Mouse (Mus musculus): ENCODE results near the gene Gabbr1. TPM values are rescaled to one million over a fixed set of nuclear protein-coding genes. Genes with fewer than 3 reads are reported as not detected.
"Not testable (repeated sequence)": the region's sequence is repeated elsewhere in the genome, so short reads cannot be mapped to it uniquely, and the experiment has no call there.

Gabbr1 gene
- 39.6 and 46.0 TPM in 2 replicates for total RNA-seq (2021)
- long read RNA-seq, transcript Gabbr1-209 (4 exons, 1,595 nt): major isoform, 7 of 8 reads
- long read RNA-seq, partial matches to known transcripts: 1 of 8 reads
- long read RNA-seq, other reads (novel, unspliced or antisense): 0 of 8 reads

- DNase-seq: peak; percentile 86
Measured at GRCm38 (mm10) chr17:37045611-37046311, at the start of gene Gabbr1. Gabbr1 (plus strand) TSS chr17:37045966.

DNA sequence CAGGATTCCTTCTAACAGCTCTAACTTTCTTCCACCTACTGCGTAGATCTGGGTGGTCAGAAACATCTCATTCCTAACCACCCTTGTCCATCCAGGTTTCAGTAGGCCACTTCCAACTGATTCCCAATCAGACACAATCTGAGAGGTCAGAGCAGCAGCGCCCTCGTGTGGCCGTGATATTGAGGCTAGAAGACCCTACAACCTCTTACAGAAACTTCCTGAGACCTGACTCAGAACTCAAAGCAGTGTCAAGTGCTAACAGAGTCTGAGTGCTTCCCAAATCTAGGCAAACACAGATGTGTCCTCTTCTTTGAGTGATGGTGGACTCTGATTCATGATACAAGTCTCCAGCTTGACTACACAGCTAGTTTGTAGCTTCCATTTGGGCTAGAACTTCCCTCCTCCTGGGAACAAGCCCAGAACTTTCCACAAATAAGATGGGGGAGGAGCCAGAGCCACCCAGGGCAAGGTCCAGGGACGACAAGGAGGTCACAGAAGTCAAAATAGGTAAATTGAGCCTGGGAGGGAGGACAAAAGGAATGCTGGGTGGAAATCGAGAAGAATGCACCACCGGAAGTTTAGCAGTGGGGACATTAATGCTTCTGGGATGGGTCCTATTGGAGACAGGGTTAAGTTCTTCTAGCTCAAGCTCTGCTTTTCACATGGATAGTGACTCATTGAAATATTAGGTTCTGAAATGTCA, 48.6 kb upstream of the Gabbr1 start:
- DNase-seq: peak; percentile 84

- no peak for DNase-seq
Measured at GRCm38 (mm10) chr17:36998477-36998876, 47.3 kb upstream of the Gabbr1 start.

DNA sequence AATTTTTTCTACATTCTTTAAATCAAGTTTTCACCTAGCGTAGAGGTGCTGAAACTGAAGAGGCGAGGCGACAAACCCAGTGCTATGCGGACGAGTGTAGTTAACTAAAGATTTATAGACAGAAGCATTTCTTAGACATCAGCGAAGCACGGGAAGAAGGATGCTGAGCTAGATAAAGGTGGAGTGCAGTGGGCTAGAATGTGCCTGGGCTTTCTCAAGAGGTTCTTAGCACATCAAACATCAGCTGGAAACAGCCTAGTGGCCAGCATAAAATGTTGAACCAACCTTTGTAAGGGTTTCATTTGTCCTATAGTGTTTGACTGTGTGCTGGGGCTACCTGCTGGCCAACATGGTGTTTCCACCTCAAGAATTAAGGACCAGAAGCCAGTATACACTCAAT, 44.9 kb upstream of the Gabbr1 start, which contains the start of gene Zfp57:
Zfp57 (plus strand) TSS at position 301 of the 400 bp plus-strand sequence.
- DNase-seq: no peak

DNA sequence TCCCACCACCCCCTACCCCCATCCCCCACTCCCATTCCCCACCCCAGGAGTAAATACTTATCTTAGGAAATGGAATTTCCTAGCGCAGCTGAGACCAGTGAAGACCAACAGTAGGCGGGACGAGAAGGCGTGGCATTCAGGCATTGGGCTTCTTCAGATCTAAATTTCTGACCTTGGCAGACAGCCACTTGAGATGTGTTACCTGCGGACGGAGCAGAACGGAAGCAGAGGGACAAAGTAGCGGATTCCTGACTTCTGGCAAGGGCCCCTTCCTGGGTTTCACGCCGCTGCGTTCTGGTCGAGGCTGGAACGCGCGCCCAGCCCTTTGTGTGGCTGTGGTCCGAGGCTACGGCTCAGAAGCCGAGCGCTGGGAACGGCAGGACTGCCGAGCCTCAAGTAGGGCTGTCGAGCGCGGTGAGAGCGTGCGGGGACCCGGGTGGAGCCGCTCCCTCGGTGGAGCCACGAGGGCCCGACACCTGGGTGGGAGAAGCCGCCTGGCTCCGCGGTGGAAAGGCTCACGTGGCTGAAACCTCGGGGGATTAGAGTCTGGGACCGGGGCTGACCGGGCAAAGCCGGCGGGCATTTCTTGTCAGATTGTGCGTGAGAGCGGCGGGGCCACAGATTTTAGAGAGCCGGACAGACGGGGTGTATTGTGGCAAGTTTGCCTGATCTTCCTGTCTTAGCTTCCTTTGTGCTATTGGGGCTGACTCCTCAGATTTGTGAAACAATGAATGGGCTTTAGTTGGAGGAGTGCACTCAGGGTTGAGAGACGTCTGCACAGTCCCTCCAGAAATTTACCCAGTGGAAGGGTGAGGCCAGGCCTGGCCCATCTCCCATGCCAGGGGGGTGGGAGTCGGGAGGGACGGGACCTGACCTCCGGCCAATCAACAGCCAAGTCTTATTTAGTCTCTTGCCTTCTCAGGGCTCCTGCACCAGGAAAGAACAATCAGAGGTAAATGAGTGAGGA, 43.1 kb upstream of the Gabbr1 start:
- peak; percentile 17 for DNase-seq

DNA sequence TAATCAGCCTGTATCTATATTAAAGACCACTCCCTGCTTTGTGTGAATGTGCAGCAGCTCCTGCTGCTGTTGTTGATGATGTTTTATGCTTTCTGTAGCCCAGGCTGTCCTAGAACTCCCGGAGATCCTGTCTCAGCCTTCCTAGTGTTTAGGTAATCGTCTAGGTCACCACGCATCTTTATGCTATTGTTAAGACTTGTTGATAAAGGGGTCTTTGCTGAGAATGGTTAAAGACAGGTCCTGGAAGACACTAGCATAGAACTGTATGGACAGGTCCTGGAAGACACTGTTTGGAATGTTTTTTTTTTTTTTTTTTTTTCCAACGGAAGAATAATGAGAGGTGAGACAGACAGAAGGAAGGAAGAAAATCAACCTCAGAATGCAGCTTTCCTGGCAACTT, 42.4 kb upstream of the Gabbr1 start:
- no peak for DNase-seq

DNA sequence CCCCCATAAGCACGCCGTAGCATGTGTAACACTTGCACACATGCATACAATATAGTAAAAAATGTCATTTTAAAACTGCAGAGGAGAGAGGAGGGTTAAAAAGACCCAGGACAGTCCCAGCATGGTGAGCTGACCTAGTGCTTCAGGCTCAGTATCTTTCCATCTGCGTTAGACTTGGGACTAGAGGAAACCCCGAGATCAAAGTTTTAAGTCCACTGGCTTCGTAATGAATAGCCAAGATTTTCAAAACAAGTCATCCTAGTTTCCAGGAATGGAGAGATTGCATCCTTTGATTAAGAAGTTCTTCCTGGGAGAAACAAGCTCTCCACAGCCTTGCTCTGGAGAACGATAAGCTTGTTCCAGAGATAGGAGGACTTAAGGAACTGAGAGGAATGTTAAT, 37.6 kb upstream of the Gabbr1 start:
- DNase-seq: no peak

DNA sequence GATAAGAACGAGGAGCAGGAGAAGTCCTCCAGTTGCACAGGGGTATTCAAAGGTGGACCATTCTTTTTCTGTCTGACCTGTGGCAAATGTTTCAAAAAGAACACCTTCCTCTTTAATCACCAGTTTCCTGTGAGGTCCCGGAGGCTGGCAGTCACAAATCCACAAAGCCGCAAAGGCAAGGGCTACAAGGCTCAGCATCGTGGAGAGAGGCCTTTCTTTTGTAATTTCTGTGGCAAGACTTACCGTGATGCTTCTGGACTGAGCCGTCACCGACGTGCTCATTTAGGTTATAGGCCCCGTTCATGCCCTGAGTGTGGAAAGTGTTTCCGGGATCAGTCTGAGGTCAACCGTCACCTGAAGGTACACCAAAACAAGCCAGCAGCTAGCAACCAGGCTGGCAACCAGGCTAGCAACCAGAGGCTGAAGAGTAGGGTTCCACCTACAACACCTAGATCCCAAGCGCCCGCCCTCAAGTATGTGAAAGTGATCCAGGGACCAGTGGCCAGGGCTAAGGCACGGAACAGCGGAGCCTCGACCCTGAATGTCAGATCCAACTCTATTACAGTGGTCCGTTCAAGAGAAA, 36.2 kb upstream of the Gabbr1 start:
- no peak for DNase-seq

DNA sequence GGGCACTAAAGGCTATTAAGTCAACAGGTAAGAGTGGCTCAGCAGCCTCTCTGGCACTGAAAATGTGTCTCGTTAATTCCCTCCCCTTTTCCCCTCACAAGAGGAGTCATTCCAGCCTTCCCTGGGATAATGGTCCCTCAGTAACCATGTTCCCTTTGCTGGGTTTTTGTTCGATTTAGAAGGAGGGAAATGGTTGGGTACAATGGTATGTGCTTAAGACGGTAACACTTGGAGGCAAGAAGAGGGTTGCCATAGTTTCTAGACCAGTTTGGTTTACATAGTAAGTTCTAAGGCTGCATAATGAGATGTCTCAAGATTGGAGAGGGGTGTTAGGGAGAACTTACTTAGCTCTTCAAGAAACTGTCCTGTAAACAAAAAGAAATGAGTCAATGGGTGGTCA, 34.0 kb upstream of the Gabbr1 start:
- no peak for DNase-seq

DNA sequence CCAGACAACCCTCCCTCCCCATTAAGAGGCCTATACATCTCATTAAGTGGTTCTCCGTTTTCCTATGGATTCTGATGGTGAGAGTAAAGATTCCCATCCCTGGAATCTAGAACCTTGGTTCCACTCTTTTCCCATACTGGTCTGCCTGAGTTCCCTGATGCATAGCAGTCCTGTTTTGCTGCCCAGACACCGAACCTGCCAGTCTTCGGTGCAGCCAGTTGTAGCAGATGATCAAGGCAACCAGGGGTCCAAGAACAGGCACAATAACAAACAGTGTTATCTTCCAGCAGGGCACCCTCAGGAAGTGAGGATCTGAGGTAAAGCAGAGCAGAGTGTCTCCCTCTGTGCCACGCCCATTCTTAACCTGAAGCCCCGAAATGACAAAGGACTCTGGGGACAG, 33.6 kb upstream of the Gabbr1 start:
- DNase-seq: no peak

DNA sequence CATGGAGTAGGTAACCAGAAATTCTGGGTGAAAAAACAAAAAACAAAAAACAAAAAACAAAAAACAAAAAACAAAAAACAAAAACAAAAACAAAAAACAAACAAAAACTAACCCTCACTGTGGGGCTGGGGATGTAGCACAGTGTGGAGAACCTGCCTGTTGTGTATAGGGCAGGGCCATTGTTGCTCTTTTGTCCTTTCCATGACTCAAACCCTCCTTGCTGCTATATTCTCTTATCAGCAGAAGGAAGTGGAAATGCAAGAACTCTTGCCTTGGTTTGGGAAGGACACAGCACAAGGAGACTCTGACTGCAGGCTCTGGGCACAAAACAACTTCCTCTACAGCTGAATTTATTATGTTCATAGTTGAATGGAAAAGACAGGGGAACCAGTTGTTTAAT, 29.4 kb upstream of the Gabbr1 start:
- no peak for DNase-seq

DNA sequence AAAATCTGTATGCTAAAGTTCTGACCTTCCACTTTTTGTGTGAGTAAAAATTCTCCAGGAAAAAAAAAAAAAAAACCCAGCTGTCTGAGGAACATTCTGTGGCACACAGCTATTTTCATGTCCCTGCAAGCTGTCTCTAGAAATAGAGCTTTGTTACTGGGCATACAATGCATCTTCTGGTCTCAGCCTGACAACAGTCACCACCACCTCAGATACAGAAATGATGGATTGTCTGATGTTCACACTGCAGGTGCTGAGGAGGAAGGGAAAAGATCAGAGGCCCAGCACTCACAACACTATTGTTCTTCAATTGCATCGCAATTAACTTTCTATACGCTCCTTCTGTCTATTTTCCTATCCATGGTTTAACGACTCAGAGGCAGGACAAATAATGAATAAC, 27.4 kb upstream of the Gabbr1 start:
- no peak for DNase-seq

GRCm38 (mm10) chr17:37019242-37019641, 26.5 kb upstream of the Gabbr1 start:
- DNase-seq: not testable (repeated sequence)

GRCm38 (mm10) chr17:37022628-37023576, 22.9 kb upstream of the Gabbr1 start, which contains the start of gene Mog:
Mog (minus strand) TSS chr17:37023398.
- DNase-seq: no peak

GRCm38 (mm10) chr17:37026425-37026824, 19.3 kb upstream of the Gabbr1 start:
- DNase-seq: no peak

- no peak for DNase-seq
Measured at GRCm38 (mm10) chr17:37027486-37027885, 18.3 kb upstream of the Gabbr1 start.

- no peak for DNase-seq
Measured at GRCm38 (mm10) chr17:37028212-37028611, 17.6 kb upstream of the Gabbr1 start.

DNA sequence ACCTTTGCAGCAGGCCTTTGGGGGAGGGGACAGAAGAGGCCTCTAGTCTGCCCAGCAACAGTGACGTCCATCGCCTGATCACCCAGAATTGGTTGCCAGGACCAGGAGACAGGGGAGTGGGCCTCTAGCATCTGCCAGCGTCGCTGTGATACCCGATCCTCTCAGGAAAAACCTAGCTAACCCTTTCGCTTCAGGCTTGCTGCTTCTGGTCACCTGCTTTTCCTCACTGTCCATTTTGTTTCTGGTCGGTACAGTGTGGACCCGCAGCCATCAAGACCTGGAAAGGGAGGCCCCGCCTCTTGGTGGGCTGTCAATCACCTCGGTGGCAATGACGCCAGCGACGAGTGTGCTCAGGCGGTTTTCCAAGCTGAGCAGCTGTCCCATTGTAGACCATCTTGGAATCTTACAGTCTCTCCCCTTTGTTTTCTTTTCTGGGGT, 17.1 kb upstream of the Gabbr1 start:
- peak; percentile 83 for DNase-seq

GRCm38 (mm10) chr17:37029162-37029561, 16.6 kb upstream of the Gabbr1 start:
- no peak for DNase-seq

GRCm38 (mm10) chr17:37039127-37039894, 6.5 kb upstream of the Gabbr1 start:
- no peak for DNase-seq
